Mouse (Mus musculus) megakaryocyte progenitor cell, adult 5-6 weeks (primary cell): Measurements from ENCODE around the gene Ogfod2. TPM values are rescaled to one million over a fixed set of nuclear protein-coding genes. Genes with fewer than 3 reads are reported as not detected.

ENCODE experiments used
- ATAC-seq: replicated peaks from 2 replicates; pipeline ENCODE4 v1.8.0; 2016; ENCODE audit warnings: mild to moderate bottlenecking, moderate TSS enrichment, inconsistent platforms; ENCODE audit not compliant: poor library complexity
- total RNA-seq, 2 experiments: library from RNA; stranded (forward) in 1 of 2; stranded (reverse) in 1 of 2; fragments of 157-497, 149-512 nt in 1 of 2; fragments of 200-1000 nt in 1 of 2; gene quantifications; 2 replicates each; pipeline versions ENCODE4 v1.2.3 to v1.2.4; 2015 to 2017

Gene Ogfod2
- total RNA-seq (2015) = 2.9 and 3.7 TPM in 2 replicates
- total RNA-seq (2017) = 11.9 and 13.3 TPM in 2 replicates

- ATAC-seq = peak; percentile 78
Measured at GRCm38 (mm10) chr5:124111742-124112497, at the start of gene Ogfod2. Gene Ogfod2 (plus strand): TSS chr5:124112297.

- no peak for ATAC-seq
Measured at GRCm38 (mm10) chr5:124069657-124070056, 42.4 kb upstream of the Ogfod2 start.

- ATAC-seq = no peak
Measured at GRCm38 (mm10) chr5:124073682-124074081, 38.4 kb upstream of the Ogfod2 start.

- ATAC-seq = peak; percentile 58
Measured at GRCm38 (mm10) chr5:124074845-124075307, 37.2 kb upstream of the Ogfod2 start.

- peak; percentile 9; the same call in 1 of the 2 replicates for ATAC-seq
Measured at GRCm38 (mm10) chr5:124075716-124076115, 36.4 kb upstream of the Ogfod2 start.

- ATAC-seq = no peak
Measured at GRCm38 (mm10) chr5:124076559-124076958, 35.5 kb upstream of the Ogfod2 start.

- no peak for ATAC-seq
Measured at GRCm38 (mm10) chr5:124077241-124077640, 34.9 kb upstream of the Ogfod2 start.

- ATAC-seq = no peak
Measured at GRCm38 (mm10) chr5:124077856-124078460, 34.1 kb upstream of the Ogfod2 start.

GRCm38 (mm10) chr5:124078794-124079416, 33.2 kb upstream of the Ogfod2 start:
- ATAC-seq = peak; percentile 26

GRCm38 (mm10) chr5:124079880-124080279, 32.2 kb upstream of the Ogfod2 start:
- ATAC-seq = no peak

- no peak for ATAC-seq
Measured at GRCm38 (mm10) chr5:124082447-124082846, 29.6 kb upstream of the Ogfod2 start.

- no peak for ATAC-seq
Measured at GRCm38 (mm10) chr5:124082941-124083688, 29.0 kb upstream of the Ogfod2 start.

- no peak for ATAC-seq
Measured at GRCm38 (mm10) chr5:124083850-124084587, 28.1 kb upstream of the Ogfod2 start.

- ATAC-seq = peak; percentile 90
Measured at GRCm38 (mm10) chr5:124084588-124085173, 27.4 kb upstream of the Ogfod2 start.

GRCm38 (mm10) chr5:124085513-124085912, 26.6 kb upstream of the Ogfod2 start:
- no peak for ATAC-seq

GRCm38 (mm10) chr5:124086876-124087275, 25.2 kb upstream of the Ogfod2 start:
- no peak for ATAC-seq

GRCm38 (mm10) chr5:124089868-124090267, 22.2 kb upstream of the Ogfod2 start:
- no peak for ATAC-seq

GRCm38 (mm10) chr5:124091951-124092406, 20.1 kb upstream of the Ogfod2 start:
- peak; percentile 58 for ATAC-seq

GRCm38 (mm10) chr5:124093120-124093794, 18.8 kb upstream of the Ogfod2 start:
- no peak for ATAC-seq
